ENCODE assay signal across 23 mouse cellular contexts in the genomic region with DNA sequence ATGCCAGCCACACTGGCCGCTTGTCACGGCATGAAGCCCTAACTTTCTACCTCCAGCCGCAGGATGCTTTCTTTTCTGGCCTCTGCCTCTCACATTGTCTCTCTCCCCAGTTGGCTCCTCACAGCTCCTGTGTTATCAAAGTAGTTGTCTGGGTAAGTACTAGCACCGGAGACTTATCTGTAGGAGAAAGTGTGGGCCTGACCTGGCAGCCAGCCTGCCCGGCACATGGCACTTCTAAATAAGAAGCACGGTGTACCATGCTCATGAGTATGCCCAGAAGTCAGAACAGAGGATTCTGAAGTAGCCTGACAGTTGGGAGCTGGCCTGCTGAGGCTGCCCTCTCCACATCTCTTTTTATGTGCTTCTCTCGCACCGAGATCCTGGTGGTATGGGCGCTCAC. TPM values are rescaled to one million over a fixed set of nuclear protein-coding genes. Genes with fewer than 3 reads are reported as not detected.
DNase-seq lines count a peak whose midpoint lies in the region; ATAC-seq and TF ChIP-seq lines count a peak whose summit lies in the region.
"Had no signal": no experiment of that assay in that cellular context is flagged by ENCODE, and none has a peak within 500 bp of the region (broad histone marks: within the 10 kb centered on the region; RNA-seq: fewer than 3 reads in every experiment).

No protein-coding gene starts in this region.

- H3K4me2 ChIP-seq in heart, embryonic 13.5 days = no peak overlapping the region
- no peak overlapping the region for H3K4me2 ChIP-seq in liver, embryonic 15.5 days
- H3K4me2 ChIP-seq in liver, embryonic 11.5 days = no peak overlapping the region
- H3K4me2 ChIP-seq in limb, embryonic 12.5 days = no peak overlapping the region
- H3K4me2 ChIP-seq: embryonic facial prominence, embryonic 15.5 days; forebrain, embryonic 12.5 days had no signal

- intact Hi-C loops in heart, adult 2 months (cut with DNase I) = loop anchor here (2.0 to 5.0 kb wide), 3 partner anchors 49 to 133 kb away; a partner anchor contains a TSS
- intact Hi-C loops in left cerebral cortex, adult 2 months (cut with DNase I) = loop anchor here (2.0 to 5.0 kb wide), 2 partner anchors 49 to 64 kb away; a partner anchor contains a TSS

- 49% methylated on average over 9 of the region's 9 CpGs for WGBS in heart, embryonic 13.5 days
- WGBS in heart, adult 2 months = 58% methylated on average over 9 of the region's 9 CpGs
- WGBS in liver, embryonic 15.5 days (ENCODE audit: insufficient replicate concordance) = 62% methylated on average over 9 of the region's 9 CpGs
- WGBS in liver, embryonic 11.5 days = 79% methylated on average over 9 of the region's 9 CpGs
- WGBS in limb, embryonic 12.5 days = 93% methylated on average over 9 of the region's 9 CpGs

- peak overlapping the region; percentile 36; the same call in 1 of the 2 replicates for H3K27ac ChIP-seq in heart, embryonic 13.5 days (replicated peaks)
- H3K27ac ChIP-seq in heart, adult 2 months = no peak overlapping the region
- H3K27ac ChIP-seq in liver, embryonic 15.5 days (replicated peaks) = no peak overlapping the region
- H3K27ac ChIP-seq in liver, embryonic 11.5 days (ENCODE audit: low read depth, low read length) = no peak overlapping the region
- no peak overlapping the region for H3K27ac ChIP-seq in limb, embryonic 12.5 days
- H3K27ac ChIP-seq in left cerebral cortex, adult 2 months = no peak overlapping the region
- H3K27ac ChIP-seq: embryonic facial prominence, embryonic 15.5 days; forebrain, embryonic 12.5 days had no signal

- DNase-seq in heart, adult 2 months = no peak
- DNase-seq in liver, embryonic 11.5 days (ENCODE audit: low spot score) = no peak
- peak; percentile 46 for DNase-seq in MEL-GATA-1-ER (ENCODE audit: extremely low read depth, low read depth)
- DNase-seq in left cerebral cortex, adult 2 months (ENCODE audit: extremely low spot score in 1 of 2, low spot score in 2 of 2) = no peak
- DNase-seq: adrenal gland, postnatal 36 days; cerebellum, adult 18-20 months; cerebellum, postnatal 25 days; embryo, embryonic 11 days; gastrocnemius, postnatal 14 days; kidney, adult 2 months; kidney, postnatal 10 days; lung, adult 18-20 months; lung, postnatal 14 days; thymus, postnatal 14 days had no signal

- TF ChIP-seq POLR2A in heart, adult 2 months (IDR thresholded peaks at IDR 0.05; ENCODE audit: insufficient read depth, low read depth, low read length) = no peak

- ATAC-seq in heart, embryonic 13.5 days (ENCODE audit: extremely low read depth, insufficient number of reproducible peaks, low FRiP score, low TSS enrichment) = no peak
- 0 out of 2 replicates have a peak, but pooled peaks have one; percentile 49 for ATAC-seq in liver, embryonic 15.5 days (ENCODE audit: insufficient read depth)
- no peak for ATAC-seq in liver, embryonic 11.5 days (replicated peaks; ENCODE audit: low FRiP score)
- ATAC-seq in limb, embryonic 12.5 days (ENCODE audit: insufficient number of reproducible peaks, insufficient read depth, low FRiP score, low TSS enrichment, low read depth) = no peak
- ATAC-seq in granulocyte monocyte progenitor cell, adult 5-6 weeks (replicated peaks; ENCODE audit: poor library complexity, severe bottlenecking) = no peak

- peak overlapping the region; percentile 57; the same call in 1 of the 2 replicates for H3K9ac ChIP-seq in heart, embryonic 13.5 days
- H3K9ac ChIP-seq in heart, adult 2 months (ENCODE audit: low read depth, low read length) = no peak overlapping the region
- no peak overlapping the region for H3K9ac ChIP-seq in liver, embryonic 15.5 days
- no peak overlapping the region for H3K9ac ChIP-seq in liver, embryonic 11.5 days (ENCODE audit: low read depth, low read length)
- peak overlapping the region; percentile 34; the same call in 1 of the 2 replicates for H3K9ac ChIP-seq in limb, embryonic 12.5 days (replicated peaks)
- H3K9ac ChIP-seq: embryonic facial prominence, embryonic 15.5 days; forebrain, embryonic 12.5 days had no signal

- no peak overlapping the region for H3K4me3 ChIP-seq in heart, embryonic 13.5 days
- no peak overlapping the region for H3K4me3 ChIP-seq in heart, adult 2 months
- H3K4me3 ChIP-seq in liver, embryonic 15.5 days (replicated peaks) = no peak overlapping the region
- no peak overlapping the region for H3K4me3 ChIP-seq in liver, embryonic 11.5 days (ENCODE audit: low read depth, low read length)
- no peak overlapping the region for H3K4me3 ChIP-seq in limb, embryonic 12.5 days (replicated peaks)
- H3K4me3 ChIP-seq in left cerebral cortex, adult 2 months = no peak overlapping the region
- H3K4me3 ChIP-seq: embryonic facial prominence, embryonic 15.5 days; forebrain, embryonic 12.5 days; hindbrain, embryonic 10.5 days; megakaryocyte, embryonic 14.5 days had no signal

- TF ChIP-seq CTCF in heart, adult 2 months (IDR thresholded peaks at IDR 0.05) = no peak
- TF ChIP-seq CTCF in left cerebral cortex, adult 2 months (IDR thresholded peaks at IDR 0.05) = no peak

- H3K79me2 ChIP-seq in heart, adult 2 months (replicated peaks; ENCODE audit: control insufficient read depth, insufficient read depth, low read length) = no peaks in the 10 kb centered on the region

- no peaks in the 10 kb centered on the region for H3K27me3 ChIP-seq in heart, embryonic 13.5 days (replicated peaks)
- no peaks in the 10 kb centered on the region for H3K27me3 ChIP-seq in heart, adult 2 months (ENCODE audit: control insufficient read depth, insufficient read depth, low read length)
- no peaks in the 10 kb centered on the region for H3K27me3 ChIP-seq in liver, embryonic 15.5 days
- no peaks in the 10 kb centered on the region for H3K27me3 ChIP-seq in liver, embryonic 11.5 days (replicated peaks; ENCODE audit: control insufficient read depth, insufficient read depth, low read length)
- H3K27me3 ChIP-seq in limb, embryonic 12.5 days = no peaks in the 10 kb centered on the region
- H3K27me3 ChIP-seq: embryonic facial prominence, embryonic 15.5 days; forebrain, embryonic 12.5 days; megakaryocyte, embryonic 14.5 days had no signal

- H3K9me3 ChIP-seq in heart, embryonic 13.5 days = no peaks in the 10 kb centered on the region
- H3K9me3 ChIP-seq in liver, embryonic 15.5 days (replicated peaks) = no peaks in the 10 kb centered on the region
- no peaks in the 10 kb centered on the region for H3K9me3 ChIP-seq in liver, embryonic 11.5 days (ENCODE audit: control insufficient read depth, low read length)
- H3K9me3 ChIP-seq in limb, embryonic 12.5 days = no peaks in the 10 kb centered on the region
- H3K9me3 ChIP-seq: embryonic facial prominence, embryonic 15.5 days; forebrain, embryonic 12.5 days; G1E; hindbrain, embryonic 10.5 days had no signal

- no peak for TF ChIP-seq EP300 in heart, adult 2 months (IDR thresholded peaks at IDR 0.05; ENCODE audit: insufficient read depth, low read depth, low read length)

- H3K36me3 ChIP-seq in heart, embryonic 13.5 days = no peaks in the 10 kb centered on the region
- H3K36me3 ChIP-seq in heart, adult 2 months (ENCODE audit: control insufficient read depth, insufficient read depth, low read length) = no peaks in the 10 kb centered on the region
- H3K36me3 ChIP-seq in liver, embryonic 15.5 days (replicated peaks) = no peaks in the 10 kb centered on the region
- no peaks in the 10 kb centered on the region for H3K36me3 ChIP-seq in liver, embryonic 11.5 days (ENCODE audit: control insufficient read depth, insufficient read depth, low read length)
- no peaks in the 10 kb centered on the region for H3K36me3 ChIP-seq in limb, embryonic 12.5 days
- H3K36me3 ChIP-seq: embryonic facial prominence, embryonic 15.5 days; forebrain, embryonic 12.5 days; hindbrain, embryonic 10.5 days had no signal

- peaks cover 15% of the 10 kb centered on the region for H3K4me1 ChIP-seq in heart, embryonic 13.5 days
- no peaks in the 10 kb centered on the region; the same call in 1 of the 2 replicates for H3K4me1 ChIP-seq in heart, adult 2 months (ENCODE audit: control insufficient read depth, insufficient read depth, low read length)
- H3K4me1 ChIP-seq in liver, embryonic 15.5 days (replicated peaks) = peaks cover 16% of the 10 kb centered on the region
- H3K4me1 ChIP-seq in liver, embryonic 11.5 days (replicated peaks; ENCODE audit: control insufficient read depth, insufficient read depth, low read length) = no peaks in the 10 kb centered on the region
- H3K4me1 ChIP-seq in limb, embryonic 12.5 days (replicated peaks) = peaks cover 7% of the 10 kb centered on the region; the same call in 1 of the 2 replicates
- H3K4me1 ChIP-seq: embryonic facial prominence, embryonic 15.5 days; forebrain, embryonic 12.5 days had no signal

RNA-seq across cellular contexts. Expression of a gene that starts 34.9 kb away (rescaled TPM):
- 10.7 and 10.9 TPM in 2 replicates for polyA plus RNA-seq in heart, embryonic 13.5 days (2015; fragmentation: Nextera tagmentation; extraction: Ambion mirVana)
- total RNA-seq in heart, adult 2 months (2021) = 10 to 100 TPM in 1 of 2 experiments, 1 to 10 TPM in 1; 8.5 to 10.1 TPM
- polyA plus RNA-seq in heart, adult 2 months (2012; rRNA removed) = 5.7 and 7.3 TPM in 2 replicates
- polyA plus RNA-seq in liver, embryonic 15.5 days (2015; fragmentation: Nextera tagmentation; extraction: Ambion mirVana) = 9.6 and 10.4 TPM in 2 replicates
- 10.4 and 12.7 TPM in 2 replicates for polyA plus RNA-seq in liver, embryonic 11.5 days (2014; fragmentation: Nextera tagmentation; extraction: Ambion mirVana)
- 26.0 and 28.3 TPM in 2 replicates for polyA plus RNA-seq in limb, embryonic 12.5 days (2016; fragmentation: Nextera tagmentation; extraction: Ambion mirVana)
- total RNA-seq in left cerebral cortex, adult 2 months (2021) = 10 to 100 TPM; 65.2 to 79.1 TPM
- total RNA-seq in granulocyte monocyte progenitor cell, adult 5-6 weeks (2014; fragmentation: Nextera tagmentation) = 7.1 and 19.9 TPM in 2 replicates
- total RNA-seq in granulocyte monocyte progenitor cell, adult 5-6 weeks (2017) = 8.1 and 14.6 TPM in 2 replicates

RNA-seq across cellular contexts. Expression of a gene that starts 35.9 kb away (rescaled TPM):
- polyA plus RNA-seq in heart, embryonic 13.5 days (2015; fragmentation: Nextera tagmentation; extraction: Ambion mirVana) = 4.2 and 5.0 TPM in 2 replicates
- total RNA-seq in heart, adult 2 months (2021) = 1 to 10 TPM; 2.8 to 3.4 TPM
- 3.7 and 4.6 TPM in 2 replicates for polyA plus RNA-seq in heart, adult 2 months (2012; rRNA removed)
- 2.4 TPM in 2 replicates for polyA plus RNA-seq in liver, embryonic 15.5 days (2015; fragmentation: Nextera tagmentation; extraction: Ambion mirVana)
- 4.5 and 5.4 TPM in 2 replicates for polyA plus RNA-seq in liver, embryonic 11.5 days (2014; fragmentation: Nextera tagmentation; extraction: Ambion mirVana)
- 5.1 and 5.6 TPM in 2 replicates for polyA plus RNA-seq in limb, embryonic 12.5 days (2016; fragmentation: Nextera tagmentation; extraction: Ambion mirVana)
- total RNA-seq in left cerebral cortex, adult 2 months (2021) = 1 to 10 TPM; 3.3 to 3.7 TPM
- total RNA-seq in granulocyte monocyte progenitor cell, adult 5-6 weeks (2014; fragmentation: Nextera tagmentation) = 3.7 and 4.6 TPM in 2 replicates
- 3.0 and 4.8 TPM in 2 replicates for total RNA-seq in granulocyte monocyte progenitor cell, adult 5-6 weeks (2017)

RNA-seq across cellular contexts. Expression of a gene that starts 49.0 kb away (rescaled TPM):
- 5.4 and 5.7 TPM in 2 replicates for polyA plus RNA-seq in heart, embryonic 13.5 days (2015; fragmentation: Nextera tagmentation; extraction: Ambion mirVana)
- 1 to 10 TPM; 7.0 to 7.1 TPM for total RNA-seq in heart, adult 2 months (2021)
- polyA plus RNA-seq in heart, adult 2 months (2012; rRNA removed) = 9.2 and 10.6 TPM in 2 replicates
- 1.3 and 2.2 TPM in 2 replicates for polyA plus RNA-seq in liver, embryonic 15.5 days (2015; fragmentation: Nextera tagmentation; extraction: Ambion mirVana)
- 4.1 and 6.5 TPM in 2 replicates for polyA plus RNA-seq in liver, embryonic 11.5 days (2014; fragmentation: Nextera tagmentation; extraction: Ambion mirVana)
- polyA plus RNA-seq in limb, embryonic 12.5 days (2016; fragmentation: Nextera tagmentation; extraction: Ambion mirVana) = 12.3 and 16.0 TPM in 2 replicates
- 10 to 100 TPM; 61.1 to 64.8 TPM for total RNA-seq in left cerebral cortex, adult 2 months (2021)
- total RNA-seq in granulocyte monocyte progenitor cell, adult 5-6 weeks (2014; fragmentation: Nextera tagmentation) = 2.4 and 3.8 TPM in 2 replicates
- 1.3 and 1.5 TPM in 2 replicates for total RNA-seq in granulocyte monocyte progenitor cell, adult 5-6 weeks (2017)

Comparison
In these comparisons a context has a peak if more than half of its experiments do, and no peak if none do; other contexts are left out.
1. H3K9ac ChIP-seq: peak in heart, embryonic 13.5 days (single experiment) and limb, embryonic 12.5 days (single experiment); none in heart, adult 2 months (single experiment), liver, embryonic 15.5 days (single experiment) and liver, embryonic 11.5 days (single experiment).